Mouse (Mus musculus) hindbrain, postnatal 0 days (tissue): ENCODE results near the gene Mesp2. TPM values are rescaled to one million over a fixed set of nuclear protein-coding genes. Genes with fewer than 3 reads are reported as not detected.

Experiments used
- ATAC-seq: fragments of 200-750 bp; cut with Nextera tagmentation; 2 replicates; pipeline ENCODE4 v1.8.0; 2017; ENCODE audit warnings: mild to moderate bottlenecking, moderate TSS enrichment, moderate library complexity
- DNase-seq: peaks from one replicate; pipeline ENCODE4 v3.0.0-alpha.2; 2015; ENCODE audit warnings: low spot score
- H3K27ac ChIP-seq: fragments of 300-500 bp; sonication (generic); 2 replicates; pipeline ENCODE4 v1.5.1; 2014; ENCODE audit warnings: mild to moderate bottlenecking
- H3K27me3 ChIP-seq: fragments of 300-500 bp; sonication (generic); 2 replicates; pipeline ENCODE4 v1.6.1; 2014; ENCODE audit warnings: low read length, mixed read lengths; ENCODE audit not compliant: insufficient read depth
- H3K36me3 ChIP-seq: fragments of 300-500 bp; sonication (generic); 2 replicates; pipeline ENCODE4 v1.6.1; 2014; ENCODE audit warnings: low read length, mixed read lengths; ENCODE audit not compliant: insufficient read depth
- H3K4me1 ChIP-seq: fragments of 300-500 bp; sonication (generic); 2 replicates; pipeline ENCODE4 v1.6.1; 2014; ENCODE audit warnings: antibody characterized with exemption, low read length, mixed read lengths; ENCODE audit not compliant: insufficient read depth
- H3K4me2 ChIP-seq: fragments of 300-500 bp; sonication (generic); 2 replicates; pipeline ENCODE4 v1.6.1; 2014; ENCODE audit warnings: low read depth, mild to moderate bottlenecking, low read length, moderate library complexity, mixed read lengths
- H3K4me3 ChIP-seq: fragments of 300-500 bp; sonication (generic); 2 replicates; pipeline ENCODE4 v1.5.1; 2014; ENCODE audit warnings: low read length
- H3K9ac ChIP-seq: fragments of 300-500 bp; sonication (generic); replicated peaks from 2 replicates; pipeline ENCODE4 v1.6.1; 2014; ENCODE audit warnings: mild to moderate bottlenecking, low read length, moderate library complexity, mixed read lengths
- H3K9me3 ChIP-seq: fragments of 300-500 bp; sonication (generic); 2 replicates; pipeline ENCODE4 v1.6.1; 2016; ENCODE audit warnings: low read length, mixed read lengths
- CTCF ChIP-seq: IDR thresholded peaks from 2 replicates; pipeline ENCODE4 v1.5.1; 2016; ENCODE audit warnings: antibody characterized with exemption, control low read depth, low read depth
- WGBS: fragments of 180-500 bp; shearing (Covaris S2); extraction: QIAGEN DNeasy Blood & Tissue Kit; methylation state at CpG from one replicate; pipeline ENCODE4 v1.1.7; 2014; 5-methylcytosine and 5-hydroxymethylcytosine counted together
- polyA plus RNA-seq: library from polyadenylated mRNA; unstranded; fragments of >200 nt; fragmentation: Nextera tagmentation; extraction: Ambion mirVana; gene quantifications from 2 replicates; pipeline ENCODE4 v1.2.1, GENCODE M21; 2015
- total RNA-seq: library from RNA; depleted of rRNA; stranded (reverse); fragments of >200 nt; gene quantifications from 2 replicates; pipeline ENCODE4 v1.2.3, GENCODE M21; 2014

The Mesp2 gene
- total and polyA plus RNA-seq, 2 experiments from 2014 or later: 1.5 to 1.7 TPM

DNA sequence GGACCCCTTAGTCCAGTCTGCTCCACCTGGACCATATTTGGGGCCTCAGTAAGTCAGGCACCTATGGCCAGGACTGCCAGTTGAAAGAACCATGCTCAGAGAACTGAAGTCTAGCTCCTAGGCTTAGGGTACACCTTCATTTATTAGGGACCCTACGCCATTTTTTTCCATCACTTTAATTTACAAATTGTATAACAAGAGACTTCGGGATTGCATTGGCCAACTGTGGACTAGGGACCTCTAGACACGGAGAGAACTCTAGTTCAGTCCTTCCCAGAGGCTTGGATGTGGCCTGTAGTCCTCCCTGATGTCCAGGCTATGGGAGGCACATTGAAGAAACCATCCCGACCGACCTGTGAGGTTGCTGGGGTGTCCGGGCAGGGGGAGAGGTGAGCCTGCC, 16.8 kb upstream of the Mesp2 start, which contains the start of gene Mesp1:
Gene Mesp1 (minus strand): TSS at position 101 of the 400 bp plus-strand sequence.
- peak within 1 kb of the TSS; percentile 63 for H3K4me2 ChIP-seq
- H3K27me3 ChIP-seq: 0 out of 2 replicates have a peak, but pooled peaks cover 19% of the 10 kb centered on the region
- H3K9me3 ChIP-seq: no peaks in the 10 kb centered on the region
- ATAC-seq (no peak), DNase-seq (no peak)
- no peak within 1 kb of the TSS for H3K27ac ChIP-seq
- no peaks in the 10 kb centered on the region for H3K36me3 ChIP-seq
- 0 out of 2 replicates have a peak, but pooled peaks cover 6% of the 10 kb centered on the region for H3K4me1 ChIP-seq
- WGBS: 78% methylated on average over 6 of the region's 6 CpGs
- H3K4me3 ChIP-seq: peak within 1 kb of the TSS; percentile 43
- peak within 1 kb of the TSS; percentile 53 for H3K9ac ChIP-seq
- no peak for TF ChIP-seq CTCF

DNA sequence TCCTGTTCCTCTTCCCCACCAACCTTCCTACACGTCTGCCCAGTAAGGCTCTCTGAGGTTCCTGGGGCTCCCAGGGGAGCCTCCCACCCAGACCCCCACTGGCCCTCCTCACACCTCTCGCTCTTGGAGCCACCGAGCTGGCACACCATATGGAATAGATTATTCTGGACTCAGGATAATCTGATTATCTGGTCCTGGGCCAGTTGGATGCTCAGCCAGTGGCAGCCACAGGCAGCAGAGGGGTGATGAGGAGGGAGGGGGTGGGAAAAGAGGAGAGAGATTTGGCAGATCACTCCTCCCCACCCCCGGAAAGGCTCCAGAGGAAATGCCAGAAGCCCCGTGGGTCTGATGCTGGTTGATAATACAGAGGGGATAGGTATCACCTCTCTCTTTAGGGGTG, 11.9 kb upstream of the Mesp2 start:
- no peak overlapping the region for H3K27ac ChIP-seq
- no peak overlapping the region for H3K9ac ChIP-seq
- DNase-seq: no peak
- no peaks in the 10 kb centered on the region for H3K36me3 ChIP-seq
- 0 out of 2 replicates have a peak, but pooled peaks cover 8% of the 10 kb centered on the region for H3K27me3 ChIP-seq
- WGBS: 27% methylated on average over 5 of the region's 5 CpGs
- H3K4me3 ChIP-seq: no peak overlapping the region
- H3K4me2 ChIP-seq: no peak overlapping the region
- H3K4me1 ChIP-seq: no peaks in the 10 kb centered on the region
- TF ChIP-seq CTCF: no peak
- no peak for ATAC-seq
- H3K9me3 ChIP-seq: no peaks in the 10 kb centered on the region

DNA sequence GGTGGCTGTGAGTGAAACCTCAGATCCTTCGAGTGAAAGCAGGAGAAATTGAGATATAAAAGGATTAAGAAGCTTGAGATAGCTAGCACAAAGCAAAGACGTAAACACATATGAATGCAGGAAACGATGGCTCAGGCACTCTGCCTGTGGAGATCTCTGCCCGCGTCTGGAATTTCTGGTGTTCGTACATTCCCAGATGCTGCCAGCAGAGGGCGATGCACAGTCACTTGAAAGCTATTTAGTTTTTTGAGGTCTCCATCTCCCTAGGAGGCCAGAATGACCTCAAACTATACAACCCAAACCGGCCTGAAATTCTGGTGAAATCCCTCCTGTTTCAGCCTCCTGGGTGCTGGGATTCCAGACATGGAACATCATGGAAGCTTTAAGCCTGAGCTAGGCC, 11.5 kb upstream of the Mesp2 start:
- Histone ChIP-seq H3K4me3 (no peak overlapping the region), H3K9ac (no peak overlapping the region), H3K36me3 (no peaks in the 10 kb centered on the region), H3K4me2 (no peak overlapping the region), H3K9me3 (no peaks in the 10 kb centered on the region), H3K4me1 (no peaks in the 10 kb centered on the region), H3K27ac (no peak overlapping the region), H3K27me3 (0 out of 2 replicates have a peak, but pooled peaks cover 7% of the 10 kb centered on the region)
- WGBS: 4% methylated on average over 8 of the region's 8 CpGs
- peak; percentile 91 for TF ChIP-seq CTCF
- no peak for ATAC-seq
- DNase-seq: peak; percentile 85

DNA sequence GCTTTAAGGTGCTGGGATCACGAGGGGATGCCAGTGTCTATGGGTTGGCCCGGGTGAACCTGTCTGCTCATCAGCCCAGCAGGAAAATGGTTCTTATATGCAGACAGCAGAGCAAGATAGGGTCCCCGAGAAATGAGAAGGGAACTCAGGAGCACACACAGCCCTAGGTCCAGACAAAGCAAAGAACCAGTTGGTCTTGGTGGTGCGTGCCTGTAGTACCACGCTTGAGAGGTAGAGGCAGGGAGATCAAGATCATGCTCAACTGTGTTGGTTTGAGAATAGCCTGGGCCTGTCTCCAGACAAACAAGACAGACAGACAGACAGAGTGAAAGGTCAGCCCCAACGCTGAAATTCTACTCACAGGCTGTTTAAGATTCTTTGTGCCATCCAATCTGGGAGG, 11.0 kb upstream of the Mesp2 start:
- Histone ChIP-seq H3K4me2 (no peak overlapping the region), H3K27me3 (0 out of 2 replicates have a peak, but pooled peaks cover 4% of the 10 kb centered on the region), H3K4me1 (no peaks in the 10 kb centered on the region), H3K36me3 (no peaks in the 10 kb centered on the region), H3K27ac (no peak overlapping the region), H3K4me3 (no peak overlapping the region), H3K9ac (no peak overlapping the region), H3K9me3 (no peaks in the 10 kb centered on the region)
- TF ChIP-seq CTCF: no peak
- no peak for ATAC-seq
- no peak for DNase-seq
- WGBS: 65% methylated on average over 6 of the region's 6 CpGs

DNA sequence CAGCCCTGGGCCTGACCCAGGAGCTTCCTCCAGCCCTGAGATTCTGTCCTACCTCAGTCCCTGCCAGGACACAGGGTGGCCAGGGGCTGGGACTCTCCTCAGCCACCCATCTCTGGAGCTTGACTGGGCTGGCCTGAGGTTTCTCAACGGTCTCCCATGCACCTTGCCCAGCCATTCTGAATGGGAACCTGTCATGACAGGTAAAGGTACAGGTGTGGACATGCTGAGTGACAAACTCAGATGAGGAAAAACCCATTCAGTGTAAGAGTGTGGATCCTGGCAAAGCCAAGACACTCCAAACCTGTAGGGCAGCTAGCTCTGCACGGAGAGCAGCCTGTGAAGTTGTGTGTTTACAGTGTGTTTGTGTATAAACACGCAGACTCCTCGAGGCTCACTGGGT, 10.2 kb upstream of the Mesp2 start:
- ATAC-seq: no peak
- 86% methylated on average over 4 of the region's 4 CpGs for whole genome bisulfite sequencing
- Histone ChIP-seq H3K36me3 (no peaks in the 10 kb centered on the region), H3K4me1 (no peaks in the 10 kb centered on the region), H3K4me3 (no peak overlapping the region), H3K27me3 (no peaks in the 10 kb centered on the region), H3K9ac (no peak overlapping the region), H3K27ac (no peak overlapping the region), H3K4me2 (no peak overlapping the region), H3K9me3 (no peaks in the 10 kb centered on the region)
- no peak for TF ChIP-seq CTCF
- DNase-seq: no peak

DNA sequence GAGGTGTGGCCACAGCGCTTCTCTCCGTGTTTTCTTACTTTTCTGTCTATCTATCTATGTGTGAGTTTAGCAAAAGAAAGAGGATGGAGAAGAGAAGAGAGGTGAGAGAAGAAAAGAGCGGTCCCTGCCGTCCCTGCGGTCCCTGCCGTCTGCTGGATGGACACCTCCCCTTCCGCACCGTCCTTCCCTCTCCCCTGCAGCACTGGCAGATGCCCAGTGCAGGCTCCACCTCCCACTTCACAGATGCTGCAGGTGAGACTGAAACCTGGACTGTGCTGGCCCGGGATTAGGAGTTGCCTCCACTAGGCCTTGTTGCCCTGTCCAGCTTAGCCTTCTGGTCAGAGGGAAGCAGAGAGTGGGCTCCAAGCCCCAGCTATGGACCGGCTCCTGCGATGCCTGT, 9.1 kb upstream of the Mesp2 start:
- H3K4me1 ChIP-seq: no peaks in the 10 kb centered on the region
- H3K27me3 ChIP-seq: no peaks in the 10 kb centered on the region
- no peak overlapping the region for H3K27ac ChIP-seq
- H3K9ac ChIP-seq: no peak overlapping the region
- no peak for TF ChIP-seq CTCF
- no peaks in the 10 kb centered on the region for H3K36me3 ChIP-seq
- 81% methylated on average over 11 of the region's 11 CpGs for WGBS
- no peaks in the 10 kb centered on the region for H3K9me3 ChIP-seq
- DNase-seq: no peak
- ATAC-seq: no peak
- no peak overlapping the region for H3K4me2 ChIP-seq
- no peak overlapping the region for H3K4me3 ChIP-seq

DNA sequence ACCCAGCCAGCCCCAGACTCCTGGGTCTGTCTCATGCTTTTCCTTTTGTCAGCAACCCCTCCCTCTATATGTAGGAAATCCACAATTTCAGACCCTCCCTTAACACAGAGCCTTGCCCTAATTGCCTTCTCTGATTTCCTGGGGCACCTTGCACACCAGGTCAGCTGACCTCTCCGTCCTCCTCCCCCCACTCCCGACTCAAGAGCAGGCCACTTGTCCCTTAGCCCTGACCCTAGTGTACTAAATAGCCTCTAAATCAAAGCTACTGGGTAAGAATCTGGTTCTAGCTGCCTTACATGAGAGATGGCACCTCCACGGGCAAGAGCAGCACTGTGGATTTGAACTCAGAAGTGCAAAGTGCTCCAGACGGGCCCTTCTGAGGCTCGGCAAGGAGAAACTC, 8.5 kb upstream of the Mesp2 start:
- no peak for ATAC-seq
- no peak overlapping the region for H3K4me3 ChIP-seq
- TF ChIP-seq CTCF: no peak

More for the DNA sequence above, 8.5 kb upstream of the Mesp2 start:
- no peak overlapping the region for H3K4me2 ChIP-seq
- no peaks in the 10 kb centered on the region for H3K36me3 ChIP-seq
- H3K27me3 ChIP-seq: no peaks in the 10 kb centered on the region
- DNase-seq: no peak
- H3K27ac ChIP-seq: no peak overlapping the region
- 70% methylated on average over 5 of the region's 5 CpGs for WGBS
- H3K9ac ChIP-seq: no peak overlapping the region
- no peaks in the 10 kb centered on the region for H3K9me3 ChIP-seq
- H3K4me1 ChIP-seq: no peaks in the 10 kb centered on the region
